Mouse (Mus musculus) intestine, embryonic 14.5 days (tissue): ENCODE results near the gene Ice1. TPM values are rescaled to one million over a fixed set of nuclear protein-coding genes. Genes with fewer than 3 reads are reported as not detected.

Experiments used
- ATAC-seq: fragments of 200-750 bp; cut with Nextera tagmentation; replicated peaks from 2 replicates; pipeline ENCODE4 v1.8.0; 2017; ENCODE audit warnings: low read depth, moderate number of reproducible peaks, moderate TSS enrichment, moderate library complexity; ENCODE audit not compliant: low FRiP score, low TSS enrichment
- DNase-seq: peaks from one replicate; pipeline ENCODE4 v3.0.0-alpha.2; 2018; ENCODE audit warnings: low spot score
- H3K27ac ChIP-seq: fragments of 300-500 bp; sonication (generic); 2 replicates; pipeline ENCODE4 v1.5.1; 2014; ENCODE audit warnings: low read depth, mild to moderate bottlenecking, control low read depth
- H3K27me3 ChIP-seq: fragments of 300-500 bp; sonication (generic); replicated peaks from 2 replicates; pipeline ENCODE4 v1.6.1; 2014; ENCODE audit warnings: low read length, control low read depth; ENCODE audit not compliant: control insufficient read depth, insufficient read depth
- H3K36me3 ChIP-seq: fragments of 300-500 bp; sonication (generic); 2 replicates; pipeline ENCODE4 v1.6.1; 2014; ENCODE audit warnings: low read length, control low read depth; ENCODE audit not compliant: control insufficient read depth, insufficient read depth
- H3K4me1 ChIP-seq: fragments of 300-500 bp; sonication (generic); replicated peaks from 2 replicates; pipeline ENCODE4 v1.6.1; 2014; ENCODE audit warnings: low read length, control low read depth, mixed read lengths; ENCODE audit not compliant: control insufficient read depth, insufficient read depth
- H3K4me2 ChIP-seq: fragments of 300-500 bp; sonication (generic); 2 replicates; pipeline ENCODE4 v1.6.1; 2014; ENCODE audit warnings: low read length
- H3K4me3 ChIP-seq: fragments of 300-500 bp; sonication (generic); 2 replicates; pipeline ENCODE4 v1.5.1; 2014; ENCODE audit warnings: low read depth, low read length, control low read depth, mixed read lengths
- H3K9ac ChIP-seq: fragments of 300-500 bp; sonication (generic); 2 replicates; pipeline ENCODE4 v1.6.1; 2014; ENCODE audit warnings: mild to moderate bottlenecking, low read length
- H3K9me3 ChIP-seq: fragments of 300-500 bp; sonication (generic); 2 replicates; pipeline ENCODE4 v1.6.1; 2016; ENCODE audit warnings: low read length, control low read depth; ENCODE audit not compliant: control insufficient read depth
- WGBS: fragments of 180-500 bp; shearing (Covaris S2); extraction: QIAGEN DNeasy Blood & Tissue Kit; methylation state at CpG from one replicate; pipeline ENCODE4 v1.1.7; 2014; 5-methylcytosine and 5-hydroxymethylcytosine counted together
- polyA plus RNA-seq: library from polyadenylated mRNA; unstranded; fragments of >200 nt; fragmentation: Nextera tagmentation; extraction: Ambion mirVana; gene quantifications from 2 replicates; pipeline ENCODE4 v1.2.1, GENCODE M21; 2014

The Ice1 gene
- polyA plus RNA-seq, 1 experiment from 2014 or later, result 27.0 TPM

- whole genome bisulfite sequencing, result 47% methylated on average over 3 of the region's 3 CpGs
- no peak overlapping the region for H3K4me3 ChIP-seq
- H3K9me3 ChIP-seq, result no peaks in the 10 kb centered on the region
- DNase-seq (no peak), ATAC-seq (no peak)
- H3K4me2 ChIP-seq, result no peak overlapping the region
- H3K27ac ChIP-seq, result no peak overlapping the region
- peaks cover 8% of the 10 kb centered on the region; the same call in 1 of the 2 replicates for H3K4me1 ChIP-seq
- H3K9ac ChIP-seq, result no peak overlapping the region
- no peaks in the 10 kb centered on the region for H3K27me3 ChIP-seq
- H3K36me3 ChIP-seq, result no peaks in the 10 kb centered on the region
Measured at GRCm38 (mm10) chr13:70644083-70644462, 6.6 kb upstream of the Ice1 start.

DNA sequence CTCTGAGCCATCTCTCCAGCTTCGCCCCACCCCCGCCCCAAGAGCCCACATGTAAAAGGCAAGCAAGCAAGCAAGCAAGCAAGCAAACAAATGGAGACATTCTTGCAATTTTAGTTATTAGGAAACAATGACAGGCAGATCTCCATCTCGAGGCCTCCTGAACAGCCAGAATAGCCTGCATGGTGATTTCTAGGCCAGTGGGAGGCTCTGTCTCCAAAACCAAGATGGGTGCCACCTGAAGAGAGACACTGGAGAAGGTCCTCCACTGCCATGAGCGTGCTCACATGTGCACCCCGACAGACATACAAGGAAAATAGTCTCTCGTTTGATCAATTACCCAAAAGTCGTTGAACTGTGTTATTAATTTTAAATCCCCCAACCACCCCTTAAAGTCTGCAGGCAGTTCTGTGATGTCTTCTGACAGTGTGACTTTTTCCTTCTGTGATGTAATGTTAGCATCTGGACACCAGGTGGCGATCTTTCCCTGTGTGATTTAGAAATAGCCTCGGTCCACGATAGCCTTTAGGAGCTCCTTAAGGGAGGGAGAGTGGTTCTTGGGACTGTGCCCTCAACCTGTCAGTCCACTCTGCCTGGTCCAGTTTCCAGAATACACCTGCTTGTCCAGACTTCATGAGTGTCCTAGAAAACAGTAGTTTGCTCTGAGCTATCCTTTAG lies 6.1 kb upstream of the Ice1 start:
- ATAC-seq, result 0 out of 2 replicates have a peak, but pooled peaks have one; percentile 30
- Histone ChIP-seq H3K27me3 (no peaks in the 10 kb centered on the region), H3K9me3 (no peaks in the 10 kb centered on the region), H3K4me2 (no peak overlapping the region), H3K36me3 (no peaks in the 10 kb centered on the region), H3K4me1 (peaks cover 8% of the 10 kb centered on the region; the same call in 1 of the 2 replicates), H3K27ac (no peak overlapping the region), H3K4me3 (no peak overlapping the region), H3K9ac (no peak overlapping the region)
- DNase-seq, result peak; percentile 87
- 19% methylated on average over 10 of the region's 10 CpGs for WGBS

DNA sequence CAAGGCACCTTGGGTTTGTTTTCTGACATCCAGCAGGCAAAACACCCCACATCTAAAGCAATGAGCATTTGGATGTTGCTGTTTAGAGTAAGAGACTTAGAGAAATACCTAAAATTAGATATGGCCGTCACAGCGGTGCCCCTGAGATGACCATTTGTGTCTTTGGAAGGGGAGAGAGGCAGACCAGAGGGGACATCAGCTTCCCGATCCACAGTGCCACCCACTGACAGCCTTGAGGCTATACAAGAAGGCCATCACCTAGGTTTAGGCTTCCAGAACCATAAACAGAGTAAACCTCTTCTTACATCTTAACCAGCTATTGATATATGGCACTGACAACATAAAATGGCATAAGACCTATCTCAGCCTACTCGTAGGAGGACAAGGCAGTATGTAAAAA lies 4.5 kb upstream of the Ice1 start:
- ATAC-seq (no peak), DNase-seq (no peak)
- peaks cover 10% of the 10 kb centered on the region; the same call in 1 of the 2 replicates for H3K4me1 ChIP-seq
- no peak overlapping the region for H3K4me3 ChIP-seq
- no peak overlapping the region for H3K9ac ChIP-seq
- H3K36me3 ChIP-seq, result no peaks in the 10 kb centered on the region
- no peak overlapping the region for H3K27ac ChIP-seq
- H3K9me3 ChIP-seq, result no peaks in the 10 kb centered on the region
- 77% methylated on average over 4 of the region's 4 CpGs for WGBS
- no peak overlapping the region for H3K4me2 ChIP-seq
- H3K27me3 ChIP-seq, result no peaks in the 10 kb centered on the region

DNA sequence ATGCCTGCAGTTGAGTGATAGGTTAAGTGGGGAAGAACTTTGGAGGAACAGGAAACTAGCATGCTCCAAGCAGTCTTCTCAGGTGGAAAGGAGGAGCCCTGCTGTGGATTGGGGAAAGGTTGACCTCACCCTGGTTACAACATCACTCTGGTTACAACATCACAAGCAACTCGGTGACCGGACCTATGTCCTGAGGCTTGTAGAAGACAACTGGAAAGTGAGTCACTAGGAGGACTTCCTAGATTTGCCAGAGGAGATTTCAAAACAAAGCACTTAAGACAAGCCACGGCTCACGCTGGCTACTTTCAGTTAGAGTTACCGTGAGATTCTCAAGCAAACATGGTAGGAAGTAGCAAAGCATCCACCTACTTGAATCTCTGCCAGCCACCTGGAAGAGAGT lies 3.9 kb upstream of the Ice1 start:
- Histone ChIP-seq H3K4me2 (no peak overlapping the region), H3K9me3 (no peaks in the 10 kb centered on the region), H3K4me3 (no peak overlapping the region), H3K9ac (no peak overlapping the region), H3K36me3 (no peaks in the 10 kb centered on the region), H3K27me3 (no peaks in the 10 kb centered on the region), H3K27ac (no peak overlapping the region), H3K4me1 (peaks cover 11% of the 10 kb centered on the region)
- whole genome bisulfite sequencing, result 87% methylated on average over 5 of the region's 5 CpGs
- DNase-seq (no peak), ATAC-seq (no peak)

- Histone ChIP-seq H3K27me3 (no peaks in the 10 kb centered on the region), H3K4me3 (no peak overlapping the region), H3K27ac (no peak overlapping the region), H3K36me3 (no peaks in the 10 kb centered on the region), H3K9me3 (no peaks in the 10 kb centered on the region), H3K9ac (no peak overlapping the region), H3K4me1 (peaks cover 12% of the 10 kb centered on the region; the same call in 1 of the 2 replicates), H3K4me2 (no peak overlapping the region)
- WGBS, result 70% methylated on average over 3 of the region's 3 CpGs
- ATAC-seq (no peak), DNase-seq (no peak)
Measured at GRCm38 (mm10) chr13:70639639-70640038, 2.2 kb upstream of the Ice1 start.

DNA sequence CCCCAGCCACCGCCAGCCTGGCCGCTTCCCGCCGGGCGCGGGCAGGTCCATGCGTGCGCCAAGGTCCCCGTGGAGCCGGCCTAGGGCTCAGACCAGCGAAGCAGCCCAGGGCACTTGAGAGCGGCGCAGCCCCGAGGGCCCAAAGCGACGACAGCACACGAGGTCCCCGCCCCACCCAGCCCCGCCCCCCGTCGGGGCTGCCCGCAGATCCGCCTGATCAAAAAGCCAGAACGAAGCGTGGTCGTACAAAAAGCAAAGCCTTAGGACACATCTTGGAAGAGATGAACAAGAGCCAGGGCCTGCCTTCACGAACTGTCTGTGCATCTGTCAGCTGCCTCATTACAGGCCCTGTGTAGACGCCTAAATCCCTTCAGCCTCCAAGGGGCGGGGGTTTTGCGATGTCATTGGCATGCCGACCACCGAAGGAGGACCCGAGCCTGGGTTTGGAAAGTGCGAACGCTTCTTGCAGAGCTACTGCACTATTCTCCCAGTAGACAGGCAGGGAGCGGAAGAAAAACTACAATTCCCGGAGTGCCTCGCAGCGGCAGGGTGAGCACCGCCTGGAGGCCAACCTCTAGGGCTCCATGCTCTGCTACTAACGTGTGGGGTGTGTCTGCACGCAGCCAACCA lies 343 bp upstream of the Ice1 start:
- H3K4me1 ChIP-seq, result peaks cover 12% of the 10 kb centered on the region; the same call in 1 of the 2 replicates
- H3K27ac ChIP-seq, result peak overlapping the region; percentile 89
- peak overlapping the region; percentile 91 for H3K4me2 ChIP-seq
- DNase-seq (peak; percentile 99), ATAC-seq (peak; percentile 97)
- 1% methylated on average over 42 of the region's 42 CpGs for WGBS
- no peaks in the 10 kb centered on the region for H3K36me3 ChIP-seq
- peak overlapping the region; percentile 88 for H3K9ac ChIP-seq
- H3K27me3 ChIP-seq, result no peaks in the 10 kb centered on the region
- peak overlapping the region; percentile 92 for H3K4me3 ChIP-seq
- H3K9me3 ChIP-seq, result no peaks in the 10 kb centered on the region

DNA sequence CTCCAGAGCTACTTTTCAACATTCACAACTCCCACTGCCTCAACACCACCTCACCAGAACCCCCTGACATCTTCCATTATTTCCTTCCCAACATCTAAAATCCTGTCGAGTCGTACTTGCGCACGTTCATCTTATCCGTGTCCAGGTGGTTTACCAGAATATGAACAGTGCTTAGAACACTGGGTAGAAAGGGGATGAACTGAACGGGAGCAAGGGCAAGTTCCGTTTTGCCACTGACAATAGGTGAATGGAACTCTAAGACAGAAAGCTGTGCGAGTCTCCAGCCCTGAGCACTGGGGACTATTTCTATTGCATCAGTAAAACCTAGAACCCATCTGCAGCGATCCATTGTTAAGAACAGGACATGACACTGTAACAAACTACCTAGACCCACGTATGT lies 728 bp downstream of the Ice1 start:
- ATAC-seq (no peak), DNase-seq (peak; percentile 49)
- peak overlapping the region; percentile 92 for H3K4me3 ChIP-seq
- peak overlapping the region; percentile 88 for H3K9ac ChIP-seq
- no peaks in the 10 kb centered on the region for H3K27me3 ChIP-seq
- peaks cover 12% of the 10 kb centered on the region; the same call in 1 of the 2 replicates for H3K4me1 ChIP-seq
- no peaks in the 10 kb centered on the region for H3K36me3 ChIP-seq
- WGBS, result 25% methylated on average over 10 of the region's 10 CpGs
- H3K9me3 ChIP-seq, result no peaks in the 10 kb centered on the region
- no peak overlapping the region for H3K27ac ChIP-seq
- H3K4me2 ChIP-seq, result peak overlapping the region; percentile 91

- DNase-seq (peak; percentile 24), ATAC-seq (no peak)
- Histone ChIP-seq H3K36me3 (no peaks in the 10 kb centered on the region), H3K9ac (no peak overlapping the region), H3K27me3 (no peaks in the 10 kb centered on the region), H3K9me3 (no peaks in the 10 kb centered on the region), H3K4me2 (no peak overlapping the region), H3K4me3 (no peak overlapping the region), H3K27ac (no peak overlapping the region), H3K4me1 (peaks cover 12% of the 10 kb centered on the region; the same call in 1 of the 2 replicates)
- WGBS, result 46% methylated on average over 2 of the region's 2 CpGs
Measured at GRCm38 (mm10) chr13:70635591-70635990, 1.8 kb downstream of the Ice1 start.

DNA sequence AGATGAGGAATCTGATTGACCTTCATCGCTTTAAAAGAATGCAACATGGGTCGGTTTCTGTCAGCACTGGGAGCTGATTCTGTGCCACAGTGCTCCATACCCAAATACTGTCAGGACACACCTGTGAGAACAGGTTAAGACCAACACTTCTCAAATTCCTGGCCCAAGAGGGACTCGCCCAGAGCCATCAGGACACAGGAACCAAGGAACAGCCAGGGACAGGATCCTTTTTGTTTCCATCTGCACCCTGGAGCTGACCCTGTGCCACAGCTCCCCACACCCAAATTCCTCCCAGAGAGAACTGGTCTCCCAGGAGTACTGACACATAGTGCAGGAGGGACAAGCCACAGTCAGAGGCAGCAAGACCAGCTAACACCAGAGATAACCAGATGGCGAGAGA lies 11.0 kb downstream of the Ice1 start:
- no peak overlapping the region for H3K4me2 ChIP-seq
- DNase-seq (peak; percentile 28), ATAC-seq (no peak)
- H3K9me3 ChIP-seq, result no peaks in the 10 kb centered on the region
- no peaks in the 10 kb centered on the region for H3K27me3 ChIP-seq
- no peaks in the 10 kb centered on the region for H3K4me1 ChIP-seq
- no peak overlapping the region for H3K4me3 ChIP-seq
- no peak overlapping the region for H3K9ac ChIP-seq
- H3K36me3 ChIP-seq, result no peaks in the 10 kb centered on the region
- WGBS, result 88% methylated on average over 4 of the region's 4 CpGs
- no peak overlapping the region for H3K27ac ChIP-seq
